Mouse (Mus musculus): ENCODE data around the gene Tmprss6. TPM values are rescaled to one million over a fixed set of nuclear protein-coding genes. Genes with fewer than 3 reads are reported as not detected.

The Tmprss6 gene
- total and polyA plus RNA-seq, 3 experiments: not detected

DNA sequence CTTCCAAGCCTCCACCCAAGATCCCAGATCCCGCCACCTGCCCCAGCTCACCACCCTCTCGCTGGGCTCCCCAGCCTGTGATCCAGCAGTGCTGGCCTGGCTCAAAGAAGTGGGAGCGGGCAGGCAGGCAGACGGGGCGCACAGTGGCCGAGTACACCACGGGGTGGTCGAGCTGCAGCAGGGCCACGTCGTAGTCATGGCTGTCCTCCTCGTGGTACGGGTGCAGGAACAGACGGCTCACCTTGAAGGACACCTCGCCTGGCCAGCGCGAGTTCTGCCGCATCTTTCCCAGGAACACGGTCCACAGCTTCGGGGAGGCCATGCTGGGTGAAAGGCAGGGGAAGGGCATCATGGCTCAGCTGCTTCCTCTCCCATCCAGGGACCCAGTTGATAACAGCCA, 26.2 kb downstream of the Tmprss6 start:
- TF ChIP-seq EP300 (IDR thresholded peaks at IDR 0.05; ENCODE audit: insufficient read depth, low read depth, low read length) (no peak), CTCF (IDR thresholded peaks at IDR 0.05) (no peak), POLR2A (IDR thresholded peaks at IDR 0.05; ENCODE audit: insufficient read depth, low read depth, low read length) (no peak)
- peak in 1 of 2 experiments; percentile 3 for DNase-seq
- Histone ChIP-seq H3K27ac (no peak overlapping the region), H3K27me3 (ENCODE audit: control insufficient read depth, insufficient read depth, low read length) (no peaks in the 10 kb centered on the region), H3K79me2 (replicated peaks; ENCODE audit: control insufficient read depth, insufficient read depth, low read length) (no peaks in the 10 kb centered on the region), H3K9ac (ENCODE audit: low read depth, low read length) (no peak overlapping the region), H3K4me3 (no peak overlapping the region), H3K36me3 (ENCODE audit: control insufficient read depth, insufficient read depth, low read length) (no peaks in the 10 kb centered on the region), H3K4me1 (ENCODE audit: control insufficient read depth, insufficient read depth, low read length) (peaks cover 2% of the 10 kb centered on the region)
- WGBS: 92% methylated on average over 19 of the region's 19 CpGs
- intact Hi-C loops (cut with DNase I): no loop called here

DNA sequence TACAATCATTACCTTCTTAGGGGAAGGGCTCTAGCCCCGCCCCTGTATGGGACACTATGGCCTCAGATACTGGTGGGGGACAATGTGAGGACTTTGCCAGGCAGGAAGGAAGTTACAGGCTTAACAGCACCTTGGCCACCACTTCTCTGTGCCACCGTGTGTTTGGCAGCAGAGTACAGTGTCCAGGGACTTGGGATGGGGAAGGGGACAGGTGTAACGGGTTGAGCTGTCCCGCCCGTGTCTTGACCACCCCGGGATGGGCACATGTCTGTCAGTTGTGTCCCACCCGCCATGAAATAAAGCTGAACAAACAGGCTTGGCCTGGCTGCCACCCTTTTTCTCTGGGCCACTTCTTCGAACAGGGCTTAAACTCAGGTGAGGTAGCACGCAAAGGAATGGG, 29.5 kb downstream of the Tmprss6 start:
- Histone ChIP-seq H3K36me3 (ENCODE audit: control insufficient read depth, insufficient read depth, low read length) (no peaks in the 10 kb centered on the region), H3K9ac (ENCODE audit: low read depth, low read length) (no peak overlapping the region), H3K79me2 (replicated peaks; ENCODE audit: control insufficient read depth, insufficient read depth, low read length) (no peaks in the 10 kb centered on the region), H3K4me3 (no peak overlapping the region), H3K4me1 (ENCODE audit: control insufficient read depth, insufficient read depth, low read length) (peaks cover 3% of the 10 kb centered on the region), H3K27me3 (ENCODE audit: control insufficient read depth, insufficient read depth, low read length) (no peaks in the 10 kb centered on the region), H3K27ac (no peak overlapping the region)
- DNase-seq: no peak
- TF ChIP-seq EP300 (IDR thresholded peaks at IDR 0.05; ENCODE audit: insufficient read depth, low read depth, low read length) (no peak), CTCF (IDR thresholded peaks at IDR 0.05) (no peak), POLR2A (IDR thresholded peaks at IDR 0.05; ENCODE audit: insufficient read depth, low read depth, low read length) (no peak)
- intact Hi-C loops (cut with DNase I): no loop called here
- 84% methylated on average over 9 of the region's 9 CpGs for WGBS

DNA sequence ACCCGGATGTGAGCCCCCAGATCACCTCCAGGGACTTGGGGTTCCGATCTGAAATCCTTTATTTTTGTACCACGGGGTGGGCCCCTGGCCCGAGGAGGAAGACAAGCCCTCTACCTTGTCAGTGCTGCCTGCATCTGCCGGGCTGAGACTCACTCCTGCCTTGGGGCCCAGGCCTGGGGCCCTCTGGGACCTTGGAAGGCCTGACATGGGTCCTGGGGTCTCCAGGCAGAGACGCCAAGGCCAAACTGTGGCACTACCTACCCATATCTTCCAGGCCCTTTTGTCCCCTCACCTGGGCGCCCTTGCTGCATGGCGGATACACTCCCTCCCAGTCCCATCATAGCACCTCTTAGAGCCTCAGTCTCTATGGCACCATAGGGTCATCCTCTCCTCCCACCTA, 29.9 kb downstream of the Tmprss6 start:
- H3K27ac ChIP-seq: no peak overlapping the region
- H3K36me3 ChIP-seq (ENCODE audit: control insufficient read depth, insufficient read depth, low read length): no peaks in the 10 kb centered on the region
- H3K4me3 ChIP-seq: no peak overlapping the region
- H3K27me3 ChIP-seq (ENCODE audit: control insufficient read depth, insufficient read depth, low read length): no peaks in the 10 kb centered on the region
- no peaks in the 10 kb centered on the region for H3K79me2 ChIP-seq (replicated peaks; ENCODE audit: control insufficient read depth, insufficient read depth, low read length)
- intact Hi-C loops (cut with DNase I): no loop called here
- 66% methylated on average over 8 of the region's 8 CpGs for WGBS
- H3K9ac ChIP-seq (ENCODE audit: low read depth, low read length): no peak overlapping the region
- H3K4me1 ChIP-seq (ENCODE audit: control insufficient read depth, insufficient read depth, low read length): peaks cover 3% of the 10 kb centered on the region
- DNase-seq: peak in 1 of 2 experiments; percentile 7
- no peak for TF ChIP-seq EP300 (IDR thresholded peaks at IDR 0.05; ENCODE audit: insufficient read depth, low read depth, low read length)
- TF ChIP-seq POLR2A (IDR thresholded peaks at IDR 0.05; ENCODE audit: insufficient read depth, low read depth, low read length): no peak
- TF ChIP-seq CTCF (IDR thresholded peaks at IDR 0.05): no peak

DNA sequence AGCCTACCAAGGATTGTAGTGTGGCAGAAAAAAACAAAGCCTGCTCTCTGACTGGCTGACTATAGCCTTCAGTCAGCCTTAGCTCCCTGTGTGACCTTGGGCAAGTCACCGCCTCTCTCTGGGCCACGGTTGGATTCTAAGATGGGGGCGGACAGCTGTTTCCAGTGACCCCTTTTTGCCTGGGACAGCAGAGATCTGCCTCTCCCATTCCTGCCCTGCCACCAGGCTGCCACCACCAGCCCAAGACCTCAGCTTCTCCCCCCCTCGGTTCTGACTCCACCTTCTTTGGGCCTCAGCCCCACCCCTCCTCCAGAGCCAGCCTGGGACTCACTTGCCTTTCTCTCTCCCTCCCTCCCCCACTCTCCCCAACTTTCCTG, 30.4 kb downstream of the Tmprss6 start:
- H3K36me3 ChIP-seq (ENCODE audit: control insufficient read depth, insufficient read depth, low read length): no peaks in the 10 kb centered on the region
- H3K79me2 ChIP-seq (replicated peaks; ENCODE audit: control insufficient read depth, insufficient read depth, low read length): no peaks in the 10 kb centered on the region
- 55% methylated on average over 4 of the region's 4 CpGs for WGBS
- H3K4me1 ChIP-seq (ENCODE audit: control insufficient read depth, insufficient read depth, low read length): peaks cover 3% of the 10 kb centered on the region
- intact Hi-C loops (cut with DNase I): no loop called here
- no peaks in the 10 kb centered on the region for H3K27me3 ChIP-seq (ENCODE audit: control insufficient read depth, insufficient read depth, low read length)
- H3K27ac ChIP-seq: peak overlapping the region; percentile 45; the same call in 1 of the 2 replicates
- H3K9ac ChIP-seq (ENCODE audit: low read depth, low read length): no peak overlapping the region
- DNase-seq: no peak
- no peak for TF ChIP-seq CTCF (IDR thresholded peaks at IDR 0.05)
- no peak for TF ChIP-seq POLR2A (IDR thresholded peaks at IDR 0.05; ENCODE audit: insufficient read depth, low read depth, low read length)
- TF ChIP-seq EP300 (IDR thresholded peaks at IDR 0.05; ENCODE audit: insufficient read depth, low read depth, low read length): no peak
- H3K4me3 ChIP-seq: no peak overlapping the region

DNA sequence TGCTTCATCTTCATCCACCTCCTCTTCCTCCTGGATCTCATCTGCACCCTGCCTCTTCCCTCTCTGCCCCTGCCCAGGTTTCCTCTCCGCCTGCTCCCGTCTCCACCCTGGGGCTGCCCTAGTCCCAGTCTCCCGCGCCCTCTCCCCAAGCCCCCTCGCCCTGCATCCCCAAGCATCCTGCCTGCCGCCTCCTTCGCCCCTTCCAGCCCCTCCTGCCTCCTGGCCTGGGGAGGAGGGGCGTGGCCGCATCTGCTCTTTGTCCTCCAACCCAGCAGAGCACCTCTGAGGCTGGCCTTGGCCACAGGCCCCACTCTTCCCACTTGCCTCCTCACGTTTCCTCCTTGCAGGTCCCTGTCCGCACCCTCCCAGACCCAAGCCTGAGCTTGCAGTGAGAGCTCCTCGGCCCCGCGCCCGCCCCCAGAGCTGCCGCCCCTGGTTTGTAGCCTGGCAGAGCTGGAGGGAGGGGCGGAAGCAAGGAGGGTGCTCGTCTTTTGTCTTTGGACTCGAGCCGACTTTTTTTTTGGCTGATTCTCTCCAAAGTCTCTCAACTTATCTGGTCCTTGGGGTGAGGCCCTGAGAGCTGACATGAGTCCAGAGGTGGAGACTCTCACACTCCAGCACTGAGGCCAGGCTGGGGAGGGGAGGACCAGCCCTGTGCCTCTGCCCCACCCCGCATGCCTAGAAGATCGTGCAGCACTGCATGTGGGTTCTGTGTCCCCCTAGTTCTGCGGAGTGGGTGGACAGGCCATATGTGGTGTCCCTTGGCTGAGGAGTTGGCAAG, 31.0 kb downstream of the Tmprss6 start:
- Histone ChIP-seq H3K36me3 (ENCODE audit: control insufficient read depth, insufficient read depth, low read length) (no peaks in the 10 kb centered on the region), H3K27ac (peak overlapping the region; percentile 45), H3K9ac (ENCODE audit: low read depth, low read length) (0 out of 2 replicates have a peak overlapping the region, but pooled peaks have one; percentile 9), H3K4me1 (ENCODE audit: control insufficient read depth, insufficient read depth, low read length) (peaks cover 3% of the 10 kb centered on the region), H3K4me3 (peak overlapping the region; percentile 2; the same call in 1 of the 2 replicates), H3K79me2 (replicated peaks; ENCODE audit: control insufficient read depth, insufficient read depth, low read length) (no peaks in the 10 kb centered on the region), H3K27me3 (ENCODE audit: control insufficient read depth, insufficient read depth, low read length) (no peaks in the 10 kb centered on the region)
- DNase-seq: peak; percentile 72 to 73
- intact Hi-C loops (cut with DNase I): no loop called here
- TF ChIP-seq POLR2A (IDR thresholded peaks at IDR 0.05; ENCODE audit: insufficient read depth, low read depth, low read length) (no peak), EP300 (IDR thresholded peaks at IDR 0.05; ENCODE audit: insufficient read depth, low read depth, low read length) (no peak), CTCF (IDR thresholded peaks at IDR 0.05) (no peak)
- 28% methylated on average over 23 of the region's 23 CpGs for WGBS

All from heart, adult 2 months (tissue).